Mouse (Mus musculus) layer of hippocampus, adult 2 months (tissue): ENCODE measurements around the gene Rnaseh2a. TPM values are rescaled to one million over a fixed set of nuclear protein-coding genes. Genes with fewer than 3 reads are reported as not detected.

ENCODE experiments used
- DNase-seq, 2 experiments: peaks; one replicate each; pipeline ENCODE4 v3.0.0; 2022; ENCODE audit warnings: low spot score in 2 of 2
- H3K27ac ChIP-seq: fragments of 200-600 bp; 2 replicates; pipeline ENCODE4 v1.8.1; 2022
- H3K4me3 ChIP-seq: fragments of 200-600 bp; 2 replicates; pipeline ENCODE4 v1.8.1; 2022; ENCODE audit warnings: mild to moderate bottlenecking
- CTCF ChIP-seq: fragments of 200-600 bp; conservative IDR thresholded peaks from 2 replicates; pipeline ENCODE4 v1.8.1; 2022; ENCODE audit warnings: antibody characterized with exemption, mild to moderate bottlenecking, moderate library complexity
- total RNA-seq, 2 experiments: library from RNA; stranded (reverse); gene quantifications; 2 replicates each; pipeline ENCODE4 v1.2.3; 2021

Rnaseh2a gene
- total RNA-seq, 2 experiments from 2014 or later: 43.0 to 46.9 TPM

GRCm38 (mm10) chr8:84970913-84971312, 1.3 kb upstream of the Rnaseh2a start:
- TF ChIP-seq CTCF: no peak
- no peak for DNase-seq
- Histone ChIP-seq H3K27ac (peak overlapping the region; percentile 95; the same call in 1 of the 2 replicates), H3K4me3 (peak overlapping the region; percentile 92)

- TF ChIP-seq CTCF: no peak
- Histone ChIP-seq H3K4me3 (peak overlapping the region; percentile 92), H3K27ac (peak overlapping the region; percentile 95)
- DNase-seq: no peak
Observed at GRCm38 (mm10) chr8:84970135-84970790, 696 bp upstream of the Rnaseh2a start.

GRCm38 (mm10) chr8:84968650-84969049, 917 bp downstream of the Rnaseh2a start:
- DNase-seq: no peak
- Histone ChIP-seq H3K4me3 (peak overlapping the region; percentile 92), H3K27ac (peak overlapping the region; percentile 95)
- no peak for TF ChIP-seq CTCF

GRCm38 (mm10) chr8:84967532-84968304, 1.8 kb downstream of the Rnaseh2a start:
- Histone ChIP-seq H3K27ac (no peak overlapping the region), H3K4me3 (no peak overlapping the region)
- TF ChIP-seq CTCF: no peak
- DNase-seq: no peak

DNA sequence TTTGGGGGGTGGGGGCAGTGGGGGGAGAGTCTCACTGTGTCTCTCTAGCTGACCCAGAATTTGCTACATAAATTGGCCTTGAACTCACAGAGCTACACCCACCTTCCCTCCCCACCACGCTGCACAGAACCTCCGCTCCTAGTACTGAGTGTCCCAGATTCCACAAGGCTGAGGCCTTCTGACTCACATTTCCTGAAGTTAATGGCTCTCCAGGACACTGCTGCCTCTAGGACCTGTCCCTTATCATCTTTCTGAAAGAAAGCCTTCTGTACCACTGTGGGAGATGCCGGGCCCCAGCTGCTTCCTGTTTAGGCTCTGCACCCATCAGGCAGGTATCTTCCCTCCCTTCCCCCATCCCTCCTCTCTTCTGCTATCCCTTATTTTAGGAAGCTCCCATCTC, 3.0 kb downstream of the Rnaseh2a start:
- Histone ChIP-seq H3K4me3 (no peak overlapping the region), H3K27ac (no peak overlapping the region)
- no peak for TF ChIP-seq CTCF
- no peak for DNase-seq

DNA sequence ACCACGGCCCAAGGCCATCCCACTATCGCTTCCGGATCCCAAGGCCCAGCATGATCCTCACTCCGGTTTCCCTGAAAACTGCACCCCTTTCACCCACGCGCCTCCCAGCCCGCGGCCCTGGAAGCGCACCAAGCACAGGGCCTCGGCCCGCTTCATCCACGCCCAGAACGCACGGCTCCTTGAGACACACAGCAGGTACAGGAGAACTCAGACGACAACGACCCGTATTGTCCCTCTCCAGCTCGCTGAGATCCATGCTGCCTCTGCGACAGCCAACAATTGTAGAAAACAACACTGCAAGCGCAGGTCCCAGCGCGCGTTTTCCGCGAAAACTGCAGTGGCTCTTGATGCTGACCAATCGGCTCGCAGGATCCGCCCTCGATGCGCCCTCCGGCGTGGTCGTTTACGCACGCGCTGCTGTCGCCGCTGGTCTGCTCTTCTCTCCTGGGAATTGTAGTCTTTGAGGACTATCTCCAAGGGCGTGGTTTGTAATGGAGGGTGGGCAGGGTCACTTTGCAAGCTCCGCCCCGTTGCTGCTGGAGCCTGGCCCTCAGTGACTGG, 3.8 kb downstream of the Rnaseh2a start:
- Histone ChIP-seq H3K4me3 (peak overlapping the region; percentile 80), H3K27ac (peak overlapping the region; percentile 69; the same call in 1 of the 2 replicates)
- peak; percentile 90 to 96 for DNase-seq
- no peak for TF ChIP-seq CTCF

DNA sequence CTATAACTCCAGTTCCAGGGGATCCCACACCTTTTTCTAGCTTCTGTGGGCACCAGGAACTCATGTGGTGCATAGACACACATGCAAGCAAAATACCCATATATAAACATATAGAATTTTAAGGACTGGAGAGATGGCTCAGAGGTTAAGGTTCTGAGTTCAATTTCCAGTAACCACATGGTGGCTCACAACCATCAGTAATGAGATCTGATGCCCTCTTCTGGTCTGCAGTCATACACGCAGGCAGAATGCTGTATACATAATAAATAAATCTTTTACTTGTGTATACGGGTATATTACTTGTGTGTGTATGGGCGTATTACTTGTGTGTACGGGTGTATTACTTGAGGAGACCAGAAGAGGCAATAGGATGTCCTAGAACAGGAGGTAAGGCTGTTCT, 5.6 kb downstream of the Rnaseh2a start:
- TF ChIP-seq CTCF: peak; percentile 38
- H3K4me3 ChIP-seq: no peak overlapping the region
- H3K27ac ChIP-seq: no peak overlapping the region
- no peak for DNase-seq

DNA sequence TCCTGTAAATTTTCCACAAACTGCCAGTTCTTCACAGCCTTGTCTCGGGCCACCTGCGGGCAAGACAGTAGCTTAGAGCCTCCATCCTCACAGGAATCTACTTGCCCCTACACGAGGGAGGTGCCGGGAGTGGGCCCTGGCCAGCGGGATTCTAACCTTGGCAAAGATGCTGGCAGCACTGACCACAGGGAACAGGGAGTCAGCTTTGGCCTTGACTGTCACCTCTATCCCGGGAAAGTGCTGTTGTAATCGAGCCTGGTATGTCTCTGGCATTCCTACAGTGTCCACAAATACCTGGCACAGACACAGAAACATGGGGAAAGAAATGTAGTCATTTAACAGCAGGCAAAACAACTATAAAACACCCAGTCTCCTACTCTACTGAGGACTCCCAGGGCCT, 9.8 kb downstream of the Rnaseh2a start:
- H3K27ac ChIP-seq: no peak overlapping the region
- no peak overlapping the region for H3K4me3 ChIP-seq
- TF ChIP-seq CTCF: no peak
- no peak for DNase-seq

GRCm38 (mm10) chr8:84956768-84957167, 12.8 kb downstream of the Rnaseh2a start:
- Histone ChIP-seq H3K4me3 (no peak overlapping the region), H3K27ac (no peak overlapping the region)
- peak in 1 of 2 experiments; percentile 81 for DNase-seq
- peak; percentile 86 for TF ChIP-seq CTCF

- DNase-seq: no peak
- TF ChIP-seq CTCF: no peak
- Histone ChIP-seq H3K4me3 (no peak overlapping the region), H3K27ac (no peak overlapping the region)
Observed at GRCm38 (mm10) chr8:84952612-84953255, 16.8 kb downstream of the Rnaseh2a start.

GRCm38 (mm10) chr8:84949753-84950152, 19.8 kb downstream of the Rnaseh2a start:
- Histone ChIP-seq H3K27ac (no peak overlapping the region), H3K4me3 (no peak overlapping the region)
- TF ChIP-seq CTCF: peak; percentile 17; the same call in 1 of the 2 replicates
- DNase-seq: no peak

- H3K4me3 ChIP-seq: no peak overlapping the region
- no peak for DNase-seq
- TF ChIP-seq CTCF: no peak; the same call in 1 of the 2 replicates
- no peak overlapping the region for H3K27ac ChIP-seq
Observed at GRCm38 (mm10) chr8:84947241-84947545, 22.4 kb downstream of the Rnaseh2a start.
